Mouse (Mus musculus): Measurements from ENCODE around the gene Ifit2. TPM values are rescaled to one million over a fixed set of nuclear protein-coding genes. Genes with fewer than 3 reads are reported as not detected.

The Ifit2 gene
- 23.2 TPM for polyA plus RNA-seq (2014; fragmentation: Illumina TruSeq; extraction: RNeasy Lipid Tissue Mini Kit (QIAGEN cat#74804); ENCODE audit: low read depth, low replicate concordance)

DNA sequence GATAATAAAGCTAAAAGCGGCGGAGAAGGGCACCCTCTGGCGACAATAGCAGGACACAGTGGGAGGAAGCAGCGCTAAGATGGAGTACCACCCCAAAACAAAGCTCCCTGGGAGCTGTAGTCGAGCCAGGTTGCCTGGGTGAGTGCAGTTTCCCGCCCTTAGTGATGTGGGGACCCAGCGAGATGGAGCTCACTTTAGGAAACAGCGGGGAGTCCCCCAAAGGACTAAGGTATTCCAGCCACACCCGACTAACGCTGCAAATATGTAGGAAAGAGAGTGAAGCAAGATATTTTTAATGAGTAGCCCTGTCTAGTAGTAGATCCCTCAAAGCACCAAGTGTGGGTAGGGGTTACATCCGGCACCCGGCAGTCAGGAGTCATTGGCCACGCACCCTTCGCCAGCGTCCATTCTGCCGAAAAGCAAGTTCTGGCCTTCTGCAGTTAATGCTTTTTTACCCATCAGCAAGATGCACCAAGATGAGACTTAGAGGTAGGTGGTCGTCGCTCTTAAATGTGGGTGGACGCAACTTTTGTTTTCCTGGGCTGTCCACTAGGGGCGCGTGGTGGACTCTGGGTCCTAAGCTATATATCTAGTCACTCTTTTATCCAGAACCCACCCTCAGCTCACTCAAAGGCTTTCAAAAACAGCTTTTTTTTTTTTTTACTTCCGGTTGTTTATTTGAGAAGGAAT, at the start of gene Ifit2:
Gene Ifit2 (plus strand): TSS at position 161 of the 690 bp plus-strand sequence.

DNA sequence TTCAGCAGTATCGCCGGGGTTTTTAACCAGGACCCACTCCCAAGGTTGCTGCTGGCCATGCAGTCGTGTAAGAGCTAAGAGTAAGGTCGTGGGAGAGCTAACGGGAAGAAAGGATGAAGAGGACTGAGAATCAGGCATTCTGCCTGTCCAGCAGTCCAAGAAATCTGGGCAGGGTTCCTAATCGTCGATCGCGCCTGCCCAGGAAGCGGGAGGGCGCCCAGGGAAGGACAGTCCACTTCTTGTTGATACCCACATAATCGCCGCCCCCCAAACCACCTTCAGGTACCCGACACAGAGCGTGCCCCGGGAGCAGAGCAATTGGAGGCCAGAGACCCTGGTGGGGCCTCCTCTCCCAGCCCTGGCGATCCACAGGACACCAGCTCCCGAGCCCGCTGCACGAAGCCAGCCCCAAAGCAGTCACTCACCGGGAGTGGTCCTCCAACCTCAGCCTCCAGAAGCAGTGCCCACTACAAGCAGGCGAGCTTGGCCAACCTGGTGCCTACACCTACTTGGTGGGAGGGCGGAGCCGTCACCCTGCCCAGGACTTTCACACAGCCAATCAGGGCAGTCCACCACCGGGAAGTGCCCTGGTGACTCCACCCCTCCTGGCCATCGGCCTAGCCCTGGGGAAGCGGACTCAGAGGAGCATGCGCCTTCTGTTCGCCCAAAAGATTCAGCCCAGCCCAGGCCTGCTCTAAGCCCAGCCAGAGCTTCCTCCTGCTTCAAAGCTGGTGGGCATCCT, 23.4 kb upstream of the Ifit2 start, which contains the start of gene Lipa:
Gene Lipa (minus strand): TSS at position 534 of the 742 bp plus-strand sequence.

DNA sequence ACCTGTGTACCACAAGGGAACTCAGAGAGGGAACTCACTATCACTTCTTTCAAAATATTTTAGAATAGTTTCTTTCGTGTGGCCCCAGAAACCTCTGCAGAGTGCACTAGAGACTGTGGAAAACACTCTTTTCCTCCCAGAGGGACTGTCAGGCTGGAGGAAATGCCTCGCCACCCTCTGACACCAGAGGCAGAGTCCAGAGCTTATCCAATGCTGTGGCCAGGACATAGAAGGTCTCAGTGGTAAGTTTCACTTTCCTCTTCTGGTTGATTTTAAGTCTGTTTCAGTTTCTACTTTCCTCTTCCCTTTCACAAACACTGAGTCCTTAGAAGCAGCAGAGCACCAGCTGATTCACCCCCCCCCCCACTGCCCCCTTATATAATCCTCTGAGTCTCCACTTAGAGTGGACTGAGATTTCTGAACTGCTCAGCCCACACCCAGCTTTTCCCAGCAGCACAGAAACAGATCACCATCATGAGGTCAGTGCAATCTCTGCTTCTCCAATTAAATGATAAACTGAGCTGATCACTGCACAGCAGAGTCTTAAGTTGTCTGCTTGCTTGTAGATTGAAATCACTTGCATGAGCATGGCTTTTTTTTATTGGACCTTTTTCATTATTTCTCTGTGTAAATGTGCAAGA, 32.8 kb downstream of the Ifit2 start, which contains the start of gene Ifit3:
Gene Ifit3 (plus strand): TSS at position 406 of the 641 bp plus-strand sequence.

GRCm38 (mm10) chr19:34601888-34602287, 51.4 kb downstream of the Ifit2 start, which contains the start of gene Ifit1bl1:
Ifit1bl1 (minus strand) TSS chr19:34601956.

GRCm38 (mm10) chr19:34607237-34608051, 57.0 kb downstream of the Ifit2 start, which contains the start of gene Ifit3b:
Ifit3b (plus strand) TSS chr19:34607970.

Other genes starting within 250 kb of the Ifit2 start
- 1.3 TPM for gene Ch25h, start 75.5 kb upstream of the Ifit2 start, polyA plus RNA-seq (2014; fragmentation: Illumina TruSeq; extraction: RNeasy Lipid Tissue Mini Kit (QIAGEN cat#74804); ENCODE audit: low read depth, low replicate concordance)
- 526 TPM for gene Lipa, start 23.2 kb upstream of the Ifit2 start, polyA plus RNA-seq (2014; fragmentation: Illumina TruSeq; extraction: RNeasy Lipid Tissue Mini Kit (QIAGEN cat#74804); ENCODE audit: low read depth, low replicate concordance)
- gene Ifit3, start 32.8 kb downstream of the Ifit2 start, polyA plus RNA-seq (2014; fragmentation: Illumina TruSeq; extraction: RNeasy Lipid Tissue Mini Kit (QIAGEN cat#74804); ENCODE audit: low read depth, low replicate concordance): 18.7 TPM
- 7.5 TPM for gene Ifit1bl1, start 51.3 kb downstream of the Ifit2 start, polyA plus RNA-seq (2014; fragmentation: Illumina TruSeq; extraction: RNeasy Lipid Tissue Mini Kit (QIAGEN cat#74804); ENCODE audit: low read depth, low replicate concordance)
- gene Ifit3b, start 57.3 kb downstream of the Ifit2 start, polyA plus RNA-seq (2014; fragmentation: Illumina TruSeq; extraction: RNeasy Lipid Tissue Mini Kit (QIAGEN cat#74804); ENCODE audit: low read depth, low replicate concordance): 9.3 TPM
- 2.6 TPM for gene Ifit1bl2, start 90.0 kb downstream of the Ifit2 start, polyA plus RNA-seq (2014; fragmentation: Illumina TruSeq; extraction: RNeasy Lipid Tissue Mini Kit (QIAGEN cat#74804); ENCODE audit: low read depth, low replicate concordance)
- 27.5 TPM for gene Ifit1, start 90.2 kb downstream of the Ifit2 start, polyA plus RNA-seq (2014; fragmentation: Illumina TruSeq; extraction: RNeasy Lipid Tissue Mini Kit (QIAGEN cat#74804); ENCODE audit: low read depth, low replicate concordance)
- 1.0 TPM for gene Slc16a12, start 196.6 kb downstream of the Ifit2 start, polyA plus RNA-seq (2014; fragmentation: Illumina TruSeq; extraction: RNeasy Lipid Tissue Mini Kit (QIAGEN cat#74804); ENCODE audit: low read depth, low replicate concordance)